Mouse (Mus musculus) neural tube, embryonic 10.5 days (tissue): ENCODE data around the gene Nr4a1.

ENCODE experiments used
- DNase-seq: peaks from one replicate; pipeline ENCODE4 v3.0.0-alpha.2; 2017; ENCODE audit warnings: low spot score; ENCODE audit errors: extremely low spot score

The Nr4a1 gene

DNA sequence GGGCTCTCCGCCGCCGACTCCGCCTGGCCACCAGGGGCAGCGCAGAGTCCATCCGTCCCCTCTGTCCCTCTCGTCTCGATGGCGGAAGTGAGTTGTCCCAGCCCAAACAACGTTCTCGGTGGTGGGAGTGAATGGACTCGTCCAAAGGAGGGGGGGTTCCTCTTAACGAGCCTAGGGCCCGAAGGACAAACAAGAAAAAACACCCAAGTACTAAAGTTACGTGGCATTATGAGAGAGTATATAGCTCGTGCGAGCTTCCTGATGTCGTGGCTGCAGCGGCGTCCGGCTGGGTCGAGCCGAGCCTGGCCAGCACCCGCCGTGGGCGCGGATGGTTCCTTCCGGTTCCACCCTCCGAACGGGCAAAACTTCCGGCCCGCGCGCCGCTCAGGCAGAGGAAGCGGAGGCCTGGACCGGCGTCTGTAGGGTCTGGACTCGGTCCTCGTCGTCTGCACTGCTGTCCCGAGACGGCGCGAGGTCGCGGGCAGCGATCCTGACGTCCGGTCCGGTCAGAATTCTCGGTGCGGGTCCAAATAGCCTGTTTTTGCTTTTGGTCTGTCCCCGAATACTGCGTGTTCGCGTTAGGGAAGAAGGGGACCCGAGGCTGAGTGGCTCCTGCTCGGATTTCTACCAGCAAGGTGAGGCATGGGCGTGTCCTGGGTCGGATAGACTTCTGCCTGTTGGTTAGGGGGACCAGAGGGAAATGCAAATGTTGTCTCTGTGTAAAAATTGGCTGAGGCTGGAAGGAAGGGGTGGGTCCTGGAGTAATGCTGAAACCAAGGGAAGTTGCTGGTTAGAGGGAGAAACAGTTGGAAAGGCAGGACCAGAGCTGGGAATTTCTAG, 30.1 kb downstream of the Nr4a1 start, which contains the start of gene Atg101:
TSS of gene Atg101 (plus strand) at position 362 of the 840 bp plus-strand sequence.
- peak; percentile 95 for DNase-seq

GRCm38 (mm10) chr15:101286129-101286770, 32.2 kb downstream of the Nr4a1 start:
- no peak for DNase-seq

DNA sequence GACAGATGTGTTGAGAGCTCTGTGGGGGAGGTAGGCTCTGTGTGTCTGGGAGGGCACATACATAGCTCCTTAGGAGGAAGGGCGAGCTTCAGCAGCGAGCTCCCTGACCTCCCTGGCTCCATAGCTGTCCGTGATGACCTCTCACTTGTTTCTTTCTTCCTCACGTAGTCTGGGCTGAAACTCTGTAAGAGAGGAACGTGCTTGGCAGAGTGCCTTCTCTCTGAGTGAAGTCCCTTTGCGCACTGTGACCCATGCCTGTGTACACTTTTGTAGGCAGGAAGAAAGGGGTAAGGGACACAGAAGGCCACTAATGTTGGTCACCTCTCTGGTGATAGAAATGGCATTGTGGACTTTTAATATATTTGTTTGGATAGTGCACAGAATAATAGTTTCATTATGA, 33.3 kb downstream of the Nr4a1 start:
- no peak for DNase-seq

GRCm38 (mm10) chr15:101290354-101290753, 36.3 kb downstream of the Nr4a1 start:
- no peak for DNase-seq

- DNase-seq = no peak
Observed at GRCm38 (mm10) chr15:101292012-101292411, 37.9 kb downstream of the Nr4a1 start.

GRCm38 (mm10) chr15:101293025-101293621, 39.1 kb downstream of the Nr4a1 start, which contains the start of gene 6030408B16Rik:
6030408B16Rik (plus strand) TSS chr15:101293212.
- no peak for DNase-seq

- no peak for DNase-seq
Observed at GRCm38 (mm10) chr15:101294028-101294894, 40.2 kb downstream of the Nr4a1 start.

- no peak for DNase-seq
Observed at GRCm38 (mm10) chr15:101295106-101295505, 41.0 kb downstream of the Nr4a1 start.

DNA sequence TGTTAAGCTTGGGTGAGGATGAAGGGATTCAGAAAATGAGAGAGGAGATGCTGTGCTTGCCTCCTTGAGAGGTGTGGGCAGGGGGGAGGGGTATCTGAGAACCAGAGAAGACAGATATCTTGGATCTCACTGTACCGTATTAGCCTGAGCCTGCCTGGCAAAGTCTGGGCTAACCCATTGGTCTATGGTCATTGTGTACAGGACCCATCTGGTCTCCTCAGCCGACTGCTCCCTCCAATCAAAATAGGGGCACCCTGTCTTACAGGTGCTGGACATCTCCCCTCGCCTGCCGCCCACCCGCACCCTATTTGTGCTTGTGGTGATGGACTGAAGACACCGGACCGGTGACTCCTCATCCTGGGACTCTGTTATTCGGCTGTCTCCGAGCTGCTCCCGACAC, 41.5 kb downstream of the Nr4a1 start:
- DNase-seq = no peak

GRCm38 (mm10) chr15:101296091-101296490, 42.0 kb downstream of the Nr4a1 start:
- no peak for DNase-seq

GRCm38 (mm10) chr15:101297988-101298387, 43.9 kb downstream of the Nr4a1 start:
- DNase-seq = no peak

DNA sequence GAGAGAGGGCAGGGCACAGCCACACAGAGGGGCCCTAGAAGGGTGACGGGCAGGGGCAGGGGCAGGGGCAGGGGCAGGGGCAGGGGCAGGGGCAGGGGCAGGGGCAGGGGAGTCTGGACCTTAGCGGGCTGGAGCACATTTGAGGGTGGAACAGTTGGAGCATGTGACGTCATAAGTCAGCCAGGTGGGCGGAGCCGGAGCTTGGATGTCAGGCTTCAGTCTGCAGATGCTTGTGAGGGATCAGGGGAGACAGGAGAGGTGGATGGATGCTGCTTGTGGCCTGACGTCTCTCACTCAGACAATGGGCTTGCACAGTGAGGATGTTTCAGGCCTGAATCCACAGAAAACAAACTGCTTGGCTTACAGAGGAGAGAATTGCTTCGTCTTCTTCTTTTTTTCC, 44.5 kb downstream of the Nr4a1 start:
- no peak for DNase-seq

GRCm38 (mm10) chr15:101299480-101299960, 45.5 kb downstream of the Nr4a1 start:
- DNase-seq = no peak

DNA sequence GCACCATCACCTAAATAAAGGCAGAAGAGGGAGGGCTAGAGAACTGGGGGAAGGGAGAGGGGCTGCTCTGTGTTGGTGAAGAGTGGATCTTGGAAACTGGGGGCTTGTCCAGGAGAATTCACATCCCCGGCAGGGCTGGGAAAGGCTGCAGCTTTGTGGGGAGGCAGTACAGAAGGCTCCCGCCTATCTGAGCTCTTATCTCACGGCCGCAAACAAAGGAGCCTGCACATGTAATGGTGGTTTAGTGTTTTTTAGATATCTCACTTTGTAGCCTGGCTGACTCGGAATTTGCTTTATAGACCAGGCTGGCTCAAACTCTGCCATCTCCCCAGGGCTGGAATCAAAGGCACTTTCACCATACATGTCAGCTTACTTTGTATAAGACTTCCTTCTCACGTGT, 46.1 kb downstream of the Nr4a1 start:
- no peak for DNase-seq

GRCm38 (mm10) chr15:101302201-101302600, 48.1 kb downstream of the Nr4a1 start:
- DNase-seq = no peak

GRCm38 (mm10) chr15:101303830-101304229, 49.8 kb downstream of the Nr4a1 start:
- DNase-seq = no peak

- DNase-seq = no peak
Observed at GRCm38 (mm10) chr15:101306459-101306858, 52.4 kb downstream of the Nr4a1 start.

- DNase-seq = no peak
Observed at GRCm38 (mm10) chr15:101308440-101309348, 54.6 kb downstream of the Nr4a1 start.

- no peak for DNase-seq
Observed at GRCm38 (mm10) chr15:101309493-101309892, 55.4 kb downstream of the Nr4a1 start.
